Mouse (Mus musculus): ENCODE measurements around the gene Itk. TPM values are rescaled to one million over a fixed set of nuclear protein-coding genes. Genes with fewer than 3 reads are reported as not detected.

The Itk gene
- polyA plus RNA-seq, 1 experiment = 11.5 TPM

GRCm38 (mm10) chr11:46393413-46393812 is 4.1 kb upstream of the Itk start:
- no peak for DNase-seq (ENCODE audit: low read depth in 1 of 2, low spot score in 2 of 2)
- H3K4me3 ChIP-seq (ENCODE audit: extremely low read depth, insufficient read depth, insufficient read length) = no peak overlapping the region
- H3K27me3 ChIP-seq (ENCODE audit: control insufficient read depth, insufficient read depth, low read length) = no peaks in the 10 kb centered on the region
- H3K36me3 ChIP-seq (ENCODE audit: control insufficient read depth, insufficient read depth, low read length) = no peaks in the 10 kb centered on the region
- WGBS = 83% methylated on average over 4 of the region's 4 CpGs
- no peak overlapping the region for H3K27ac ChIP-seq (ENCODE audit: insufficient read depth, low read length)
- peaks cover 22% of the 10 kb centered on the region; the same call in 1 of the 2 replicates for H3K4me1 ChIP-seq (ENCODE audit: control insufficient read depth, insufficient read depth, insufficient read length)
- TF ChIP-seq POLR2A (IDR thresholded peaks at IDR 0.05; ENCODE audit: low read depth, low read length) = no peak

- 74% methylated on average over 7 of the region's 7 CpGs for WGBS
- Histone ChIP-seq H3K36me3 (ENCODE audit: control insufficient read depth, insufficient read depth, low read length) (no peaks in the 10 kb centered on the region), H3K4me3 (ENCODE audit: extremely low read depth, insufficient read depth, insufficient read length) (no peak overlapping the region), H3K27ac (ENCODE audit: insufficient read depth, low read length) (no peak overlapping the region), H3K27me3 (ENCODE audit: control insufficient read depth, insufficient read depth, low read length) (no peaks in the 10 kb centered on the region), H3K4me1 (ENCODE audit: control insufficient read depth, insufficient read depth, insufficient read length) (peaks cover 17% of the 10 kb centered on the region; the same call in 1 of the 2 replicates)
- TF ChIP-seq POLR2A (IDR thresholded peaks at IDR 0.05; ENCODE audit: low read depth, low read length) (no peak), CTCF (IDR thresholded peaks at IDR 0.05; ENCODE audit: extremely low read depth, insufficient read depth, insufficient read length, insufficient replicate concordance) (no peak)
- no peak for DNase-seq (ENCODE audit: low read depth in 1 of 2, low spot score in 2 of 2)
These were observed 3.6 kb upstream of the Itk start for GRCm38 (mm10) chr11:46392890-46393289.

- WGBS = 59% methylated on average over 3 of the region's 3 CpGs
- no peak for DNase-seq (ENCODE audit: low read depth in 1 of 2, low spot score in 2 of 2)
- Histone ChIP-seq H3K4me3 (ENCODE audit: extremely low read depth, insufficient read depth, insufficient read length) (no peak overlapping the region), H3K36me3 (ENCODE audit: control insufficient read depth, insufficient read depth, low read length) (no peaks in the 10 kb centered on the region), H3K27ac (ENCODE audit: insufficient read depth, low read length) (peak overlapping the region; percentile 94), H3K4me1 (ENCODE audit: control insufficient read depth, insufficient read depth, insufficient read length) (peaks cover 6% of the 10 kb centered on the region; the same call in 1 of the 2 replicates), H3K27me3 (ENCODE audit: control insufficient read depth, insufficient read depth, low read length) (no peaks in the 10 kb centered on the region)
- TF ChIP-seq POLR2A (IDR thresholded peaks at IDR 0.05; ENCODE audit: low read depth, low read length) = no peak
- TF ChIP-seq CTCF (IDR thresholded peaks at IDR 0.05; ENCODE audit: extremely low read depth, insufficient read depth, insufficient read length, insufficient replicate concordance) = no peak
These were observed 1.3 kb upstream of the Itk start for GRCm38 (mm10) chr11:46390621-46391020.

GRCm38 (mm10) chr11:46388438-46388837 is 877 bp downstream of the Itk start:
- DNase-seq (ENCODE audit: low read depth in 1 of 2, low spot score in 2 of 2) = no peak
- Histone ChIP-seq H3K36me3 (ENCODE audit: control insufficient read depth, insufficient read depth, low read length) (no peaks in the 10 kb centered on the region), H3K4me3 (ENCODE audit: extremely low read depth, insufficient read depth, insufficient read length) (peak overlapping the region; percentile 50), H3K27me3 (ENCODE audit: control insufficient read depth, insufficient read depth, low read length) (no peaks in the 10 kb centered on the region), H3K4me1 (ENCODE audit: control insufficient read depth, insufficient read depth, insufficient read length) (peaks cover 6% of the 10 kb centered on the region; the same call in 1 of the 2 replicates), H3K27ac (ENCODE audit: insufficient read depth, low read length) (peak overlapping the region; percentile 87)
- WGBS = 62% methylated on average over 6 of the region's 6 CpGs
- TF ChIP-seq POLR2A (IDR thresholded peaks at IDR 0.05; ENCODE audit: low read depth, low read length) (no peak), CTCF (IDR thresholded peaks at IDR 0.05; ENCODE audit: extremely low read depth, insufficient read depth, insufficient read length, insufficient replicate concordance) (no peak)

GRCm38 (mm10) chr11:46387061-46387460 is 2.3 kb downstream of the Itk start:
- Histone ChIP-seq H3K4me3 (ENCODE audit: extremely low read depth, insufficient read depth, insufficient read length) (peak overlapping the region; percentile 41; the same call in 1 of the 2 replicates), H3K27ac (ENCODE audit: insufficient read depth, low read length) (peak overlapping the region; percentile 55; the same call in 1 of the 2 replicates), H3K27me3 (ENCODE audit: control insufficient read depth, insufficient read depth, low read length) (no peaks in the 10 kb centered on the region), H3K36me3 (ENCODE audit: control insufficient read depth, insufficient read depth, low read length) (0 out of 2 replicates have a peak, but pooled peaks cover 1% of the 10 kb centered on the region), H3K4me1 (ENCODE audit: control insufficient read depth, insufficient read depth, insufficient read length) (peaks cover 6% of the 10 kb centered on the region; the same call in 1 of the 2 replicates)
- no peak for TF ChIP-seq POLR2A (IDR thresholded peaks at IDR 0.05; ENCODE audit: low read depth, low read length)
- TF ChIP-seq CTCF (IDR thresholded peaks at IDR 0.05; ENCODE audit: extremely low read depth, insufficient read depth, insufficient read length, insufficient replicate concordance) = no peak
- no peak for DNase-seq (ENCODE audit: low read depth in 1 of 2, low spot score in 2 of 2)
- 77% methylated on average over 8 of the region's 8 CpGs for WGBS

- Histone ChIP-seq H3K4me1 (ENCODE audit: control insufficient read depth, insufficient read depth, insufficient read length) (peaks cover 6% of the 10 kb centered on the region; the same call in 1 of the 2 replicates), H3K27ac (ENCODE audit: insufficient read depth, low read length) (peak overlapping the region; percentile 55; the same call in 1 of the 2 replicates), H3K27me3 (ENCODE audit: control insufficient read depth, insufficient read depth, low read length) (no peaks in the 10 kb centered on the region), H3K4me3 (ENCODE audit: extremely low read depth, insufficient read depth, insufficient read length) (peak overlapping the region; percentile 31), H3K36me3 (ENCODE audit: control insufficient read depth, insufficient read depth, low read length) (0 out of 2 replicates have a peak, but pooled peaks cover 1% of the 10 kb centered on the region)
- 73% methylated on average over 8 of the region's 8 CpGs for WGBS
- DNase-seq (ENCODE audit: low read depth in 1 of 2, low spot score in 2 of 2) = no peak
- no peak for TF ChIP-seq POLR2A (IDR thresholded peaks at IDR 0.05; ENCODE audit: low read depth, low read length)
- no peak for TF ChIP-seq CTCF (IDR thresholded peaks at IDR 0.05; ENCODE audit: extremely low read depth, insufficient read depth, insufficient read length, insufficient replicate concordance)
These were observed 2.8 kb downstream of the Itk start for GRCm38 (mm10) chr11:46386556-46386955.

GRCm38 (mm10) chr11:46384925-46385324 is 4.4 kb downstream of the Itk start:
- WGBS = 36% methylated on average over 2 of the region's 2 CpGs
- H3K4me3 ChIP-seq (ENCODE audit: extremely low read depth, insufficient read depth, insufficient read length) = no peak overlapping the region
- H3K4me1 ChIP-seq (ENCODE audit: control insufficient read depth, insufficient read depth, insufficient read length) = peaks cover 5% of the 10 kb centered on the region; the same call in 1 of the 2 replicates
- H3K27ac ChIP-seq (ENCODE audit: insufficient read depth, low read length) = no peak overlapping the region
- TF ChIP-seq POLR2A (IDR thresholded peaks at IDR 0.05; ENCODE audit: low read depth, low read length) (no peak), CTCF (IDR thresholded peaks at IDR 0.05; ENCODE audit: extremely low read depth, insufficient read depth, insufficient read length, insufficient replicate concordance) (no peak)
- H3K36me3 ChIP-seq (ENCODE audit: control insufficient read depth, insufficient read depth, low read length) = 0 out of 2 replicates have a peak, but pooled peaks cover 1% of the 10 kb centered on the region
- H3K27me3 ChIP-seq (ENCODE audit: control insufficient read depth, insufficient read depth, low read length) = no peaks in the 10 kb centered on the region
- no peak for DNase-seq (ENCODE audit: low read depth in 1 of 2, low spot score in 2 of 2)
